Mouse (Mus musculus) MEL (cell line): Measurements from ENCODE around the gene Sik3. TPM values are rescaled to one million over a fixed set of nuclear protein-coding genes. Genes with fewer than 3 reads are reported as not detected.

Experiments
- DNase-seq: peaks from one replicate; pipeline ENCODE4 v3.0.0; 2011; ENCODE audit warnings: low read depth, low spot score
- H3K27ac ChIP-seq: 2 replicates; pipeline ENCODE4 v1.5.1; 2012; ENCODE audit warnings: low read depth, mild to moderate bottlenecking, control low read depth, low read length, moderate library complexity; ENCODE audit not compliant: control insufficient read depth
- H3K27me3 ChIP-seq, 2 experiments: fragments of 150-350 bp in 1 of 2; sonication (generic) in 1 of 2; 2 replicates each; pipeline ENCODE4 v1.6.1; 2012; ENCODE audit warnings: low read length in 2 of 2, mild to moderate bottlenecking in 2 of 2, improper control_type of control experiment in 1 of 2, moderate library complexity in 1 of 2; ENCODE audit not compliant: insufficient read depth in 2 of 2, control insufficient read depth in 1 of 2
- H3K36me3 ChIP-seq, 2 experiments: 2 replicates each; pipeline ENCODE4 v1.6.1; 2012 to 2014; ENCODE audit warnings: low read length in 2 of 2, improper control_type of control experiment in 1 of 2, inconsistent platforms in 1 of 2, mild to moderate bottlenecking in 1 of 2; ENCODE audit not compliant: insufficient read depth in 2 of 2, control insufficient read depth in 1 of 2
- H3K4me1 ChIP-seq, 2 experiments: fragments of 150-350 bp in 1 of 2; sonication (generic) in 1 of 2; 2 replicates each; pipeline ENCODE4 v1.6.1; 2012; ENCODE audit warnings: low read length in 2 of 2, improper control_type of control experiment in 1 of 2, mild to moderate bottlenecking in 1 of 2; ENCODE audit not compliant: insufficient read depth in 2 of 2, control insufficient read depth in 1 of 2
- H3K4me3 ChIP-seq, 2 experiments: fragments of 150-350 bp in 1 of 2; sonication (generic) in 1 of 2; 2 replicates each; pipeline ENCODE4 v1.5.1; 2012; ENCODE audit warnings: low read depth in 2 of 2, low read length in 2 of 2, mild to moderate bottlenecking in 2 of 2, moderate library complexity in 2 of 2, control low read depth in 1 of 2, improper control_type of control experiment in 1 of 2; ENCODE audit not compliant: control insufficient read depth in 1 of 2, insufficient read depth in 1 of 2
- H3K79me2 ChIP-seq: 2 replicates; pipeline ENCODE4 v1.6.1; 2012; ENCODE audit warnings: mild to moderate bottlenecking, low read length, moderate library complexity; ENCODE audit not compliant: control insufficient read depth, poor library complexity, insufficient read depth
- H3K9ac ChIP-seq: 2 replicates; pipeline ENCODE4 v1.6.1; 2012; ENCODE audit warnings: low read depth, mild to moderate bottlenecking, control low read depth, low read length, moderate library complexity; ENCODE audit not compliant: control insufficient read depth, poor library complexity, severe bottlenecking
- H3K9me3 ChIP-seq: fragments of 150-350 bp; sonication (generic); replicated peaks from 2 replicates; pipeline ENCODE4 v1.6.1; 2012; ENCODE audit warnings: mild to moderate bottlenecking, low read length, improper control_type of control experiment, moderate library complexity; ENCODE audit not compliant: insufficient read depth
- CHD1 ChIP-seq: IDR thresholded peaks from 2 replicates; pipeline ENCODE4 v1.6.1; 2012; ENCODE audit warnings: low read depth, mild to moderate bottlenecking, inconsistent platforms, low read length, improper control_type of control experiment
- CHD2 ChIP-seq: IDR thresholded peaks from 2 replicates; pipeline ENCODE4 v1.6.1; 2011; ENCODE audit warnings: low read length, improper control_type of control experiment
- CTCF ChIP-seq, 3 experiments: IDR thresholded peaks in 2 of 3; conservative IDR thresholded peaks in 1 of 3; 2 replicates each; pipeline ENCODE4 v1.5.1; 2011 to 2012; ENCODE audit warnings: low read length in 3 of 3, low read depth in 2 of 3, mild to moderate bottlenecking in 2 of 3, improper control_type of control experiment in 1 of 3, inconsistent platforms in 1 of 3, mixed read lengths in 1 of 3, moderate library complexity in 1 of 3; ENCODE audit not compliant: control insufficient read depth in 1 of 3, insufficient read depth in 1 of 3, poor library complexity in 1 of 3, severe bottlenecking in 1 of 3
- ETS1 ChIP-seq: IDR thresholded peaks from 2 replicates; pipeline ENCODE4 v1.6.1; 2012; ENCODE audit warnings: low read depth, mild to moderate bottlenecking, inconsistent platforms, low read length, improper control_type of control experiment, moderate library complexity
- GATA1 ChIP-seq: IDR thresholded peaks from 2 replicates; pipeline ENCODE4 v1.6.1; 2011; ENCODE audit warnings: low read depth, low read length, improper control_type of control experiment
- KAT2A ChIP-seq: conservative IDR thresholded peaks from 2 replicates; pipeline ENCODE4 v1.6.1; 2012; ENCODE audit warnings: low read depth, low read length, improper control_type of control experiment, inconsistent platforms
- MAFK ChIP-seq: IDR thresholded peaks from 2 replicates; pipeline ENCODE4 v1.6.1; 2011; ENCODE audit warnings: low read depth, mild to moderate bottlenecking, low read length, improper control_type of control experiment, borderline replicate concordance
- MAX ChIP-seq: IDR thresholded peaks from 2 replicates; pipeline ENCODE4 v1.6.1; 2011; ENCODE audit warnings: low read length, improper control_type of control experiment
- MEF2A ChIP-seq: IDR thresholded peaks from 2 replicates; pipeline ENCODE4 v1.6.1; 2014; ENCODE audit warnings: low read depth, mild to moderate bottlenecking, inconsistent platforms, low read length, improper control_type of control experiment; ENCODE audit not compliant: poor library complexity, insufficient replicate concordance, severe bottlenecking; ENCODE audit errors: extremely low read depth
- MXI1 ChIP-seq: IDR thresholded peaks from 2 replicates; pipeline ENCODE4 v1.6.1; 2011; ENCODE audit warnings: mild to moderate bottlenecking, low read depth, low read length, improper control_type of control experiment
- MYB ChIP-seq: IDR thresholded peaks from 2 replicates; pipeline ENCODE4 v1.6.1; 2011; ENCODE audit warnings: mild to moderate bottlenecking, low read depth, low read length, improper control_type of control experiment
- RAD21 ChIP-seq: IDR thresholded peaks from 2 replicates; pipeline ENCODE4 v1.6.1; 2011; ENCODE audit warnings: mild to moderate bottlenecking, low read depth, low read length, improper control_type of control experiment
- SIN3A ChIP-seq: IDR thresholded peaks from 2 replicates; pipeline ENCODE4 v1.6.1; 2012; ENCODE audit warnings: low read length, improper control_type of control experiment, inconsistent platforms
- SMC3 ChIP-seq: IDR thresholded peaks from 2 replicates; pipeline ENCODE4 v1.6.1; 2011; ENCODE audit warnings: low read depth, low read length, improper control_type of control experiment
- TAL1 ChIP-seq: IDR thresholded peaks from 2 replicates; pipeline ENCODE4 v1.6.1; 2012; ENCODE audit warnings: mild to moderate bottlenecking, inconsistent platforms, low read length, moderate library complexity, mixed read lengths
- UBTF ChIP-seq: IDR thresholded peaks from 2 replicates; pipeline ENCODE4 v1.6.1; 2012; ENCODE audit warnings: low read depth, mild to moderate bottlenecking, inconsistent platforms, low read length, improper control_type of control experiment, moderate library complexity, borderline replicate concordance; ENCODE audit not compliant: insufficient read depth
- ZC3H11A ChIP-seq: IDR thresholded peaks from 2 replicates; pipeline ENCODE4 v1.6.1; 2012; ENCODE audit warnings: low read depth, mild to moderate bottlenecking, inconsistent platforms, low read length, improper control_type of control experiment
- ZMIZ1 ChIP-seq: IDR thresholded peaks from 2 replicates; pipeline ENCODE4 v1.6.1; 2012; ENCODE audit warnings: low read depth, mild to moderate bottlenecking, inconsistent platforms, low read length, improper control_type of control experiment, moderate library complexity
- polyA plus RNA-seq, 2 experiments: library from polyadenylated mRNA; stranded (reverse) in 1 of 2; unstranded in 1 of 2; fragments of >175 nt in 1 of 2; fragments of >200 nt in 1 of 2; gene quantifications; 2 replicates each; pipeline versions ENCODE4 v1.2.1 to v1.2.4; 2012; ENCODE audit warnings: low replicate concordance in 2 of 2, low read depth in 1 of 2; ENCODE audit not compliant: insufficient read length in 2 of 2, insufficient read depth in 1 of 2, missing spikeins in 1 of 2
- total RNA-seq: library from RNA; depleted of rRNA; stranded (reverse); fragments of 300-350 nt; gene quantifications from 2 replicates; pipeline ENCODE4 v1.2.3, GENCODE M21; 2012

Sik3 gene
- total and polyA plus RNA-seq, 3 experiments: 78.7 to 111 TPM; not detected in 1

DNA sequence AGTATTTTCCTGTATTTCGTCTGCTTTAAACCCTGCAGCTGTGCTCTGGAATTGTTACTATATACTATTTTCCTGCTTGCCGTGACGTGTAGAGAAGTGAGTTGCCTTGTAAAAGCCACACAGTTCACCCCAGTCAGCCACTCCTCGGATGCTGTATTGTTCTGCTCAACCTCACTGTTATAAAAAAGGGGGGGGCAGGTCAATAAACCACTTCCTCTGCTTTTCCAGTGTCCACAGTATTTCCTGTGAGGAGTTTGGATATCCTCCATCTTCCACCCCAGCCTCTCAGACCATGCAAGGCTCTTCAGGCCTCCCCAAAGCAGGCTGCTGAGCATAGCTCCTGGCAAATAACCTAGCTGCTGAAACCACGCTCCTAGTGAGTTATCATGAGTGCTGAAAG, 171.9 kb downstream of the Sik3 start:
- DNase-seq: no peak
- H3K4me1 ChIP-seq: no peaks in the 10 kb centered on the region
- H3K36me3 ChIP-seq: peaks cover 0 to 14% of the 10 kb centered on the region in 2 experiments; a peak in 2 of 4 replicates
- TF ChIP-seq MXI1 (no peak), ETS1 (no peak)
- TF ChIP-seq, all 39 proteins: peak for 0
- Histone ChIP-seq H3K27ac (no peak overlapping the region), H3K9me3 (no peaks in the 10 kb centered on the region), H3K9ac (no peak overlapping the region), H3K27me3 (no peaks in the 10 kb centered on the region), H3K79me2 (no peaks in the 10 kb centered on the region), H3K4me3 (no peak overlapping the region)

DNA sequence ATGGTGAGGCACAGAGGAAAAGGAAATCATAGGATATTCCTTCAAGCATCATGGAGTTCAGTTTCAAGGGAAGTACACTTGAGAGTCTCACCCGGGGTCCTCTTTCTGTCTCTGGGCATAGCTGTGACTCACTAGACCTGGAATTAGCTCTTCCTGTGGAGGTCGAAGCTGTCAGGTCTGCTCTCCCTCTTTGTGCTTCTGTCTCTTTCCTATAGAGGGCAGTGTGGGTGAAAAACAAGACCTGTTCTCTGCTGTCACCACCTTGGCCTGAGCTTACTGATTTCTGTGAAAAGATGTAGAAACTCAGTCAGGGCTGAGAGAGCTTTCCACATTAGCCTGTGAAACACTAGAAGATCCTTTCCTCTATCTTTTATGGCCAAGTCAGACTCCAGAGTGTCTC, 172.6 kb downstream of the Sik3 start:
- Histone ChIP-seq H3K4me1 (no peaks in the 10 kb centered on the region), H3K27ac (no peak overlapping the region), H3K4me3 (no peak overlapping the region)
- no peak for TF ChIP-seq MXI1
- no peak for TF ChIP-seq MYB
- TF ChIP-seq CTCF (IDR thresholded peaks at IDR 0.05 in 2 of 3, conservative IDR thresholded peaks at IDR 0.05 in 1 of 3; ENCODE audit: control insufficient read depth in 1 of 3, insufficient read depth in 1 of 3, low read depth in 2 of 3, low read length in 3 of 3, poor library complexity in 1 of 3, severe bottlenecking in 1 of 3): peak; percentile 38 to 69 (median 62)
- no peak for TF ChIP-seq GATA1
- TF ChIP-seq ZMIZ1: no peak
- peak; percentile 27 for TF ChIP-seq RAD21
- 0 out of 2 replicates have a peak, but pooled peaks have one; percentile 19 for TF ChIP-seq MAX
- TF ChIP-seq TAL1: no peak
- TF ChIP-seq ZC3H11A: peak; percentile 42; the same call in 1 of the 2 replicates
- TF ChIP-seq KAT2A: no peak
- no peak for TF ChIP-seq MEF2A
- TF ChIP-seq CHD2: no peak
- TF ChIP-seq UBTF: no peak
- no peak for TF ChIP-seq MAFK
- peak; percentile 54 for TF ChIP-seq SMC3
- TF ChIP-seq SIN3A: no peak
- no peak for TF ChIP-seq CHD1
- TF ChIP-seq, all 39 proteins: peak for 5
- H3K79me2 ChIP-seq: no peaks in the 10 kb centered on the region
- peak; percentile 73 for DNase-seq
- peaks cover 0 to 21% of the 10 kb centered on the region in 2 experiments; a peak in 2 of 4 replicates for H3K36me3 ChIP-seq
- no peaks in the 10 kb centered on the region for H3K27me3 ChIP-seq
- H3K9me3 ChIP-seq: no peaks in the 10 kb centered on the region
- no peak overlapping the region for H3K9ac ChIP-seq
